Mouse (Mus musculus) neural tube, embryonic 10.5 days (tissue): ENCODE results near the gene Gm10337.
A peak's percentile ranks its signal among the peaks of the same experiment; 100 is the strongest.

Experiments used
- DNase-seq: peaks from one replicate; pipeline ENCODE4 v3.0.0-alpha.2; 2017; ENCODE audit warnings: low spot score; ENCODE audit errors: extremely low spot score

Gene Gm10337

DNA sequence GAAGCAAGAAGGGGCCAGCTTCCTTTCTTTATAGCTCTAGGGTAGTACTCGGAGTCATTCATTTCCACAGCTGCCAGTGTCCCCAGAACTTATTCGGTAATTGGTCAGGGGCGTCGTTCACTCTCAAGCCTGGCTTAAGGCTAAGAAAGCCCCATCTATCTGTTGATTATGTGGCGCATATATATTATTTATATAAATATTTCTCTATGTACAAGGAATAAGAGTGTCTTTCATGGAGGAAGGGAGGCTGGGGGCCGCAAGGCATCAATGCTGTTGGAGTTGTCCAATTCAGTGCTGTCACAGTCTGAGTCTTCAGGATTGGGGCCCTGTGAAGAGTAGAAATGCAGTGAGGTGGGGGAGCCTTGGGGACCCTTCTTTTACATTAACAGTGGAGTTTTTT is 3.7 kb upstream of the Gm10337 start:
- DNase-seq = no peak

DNA sequence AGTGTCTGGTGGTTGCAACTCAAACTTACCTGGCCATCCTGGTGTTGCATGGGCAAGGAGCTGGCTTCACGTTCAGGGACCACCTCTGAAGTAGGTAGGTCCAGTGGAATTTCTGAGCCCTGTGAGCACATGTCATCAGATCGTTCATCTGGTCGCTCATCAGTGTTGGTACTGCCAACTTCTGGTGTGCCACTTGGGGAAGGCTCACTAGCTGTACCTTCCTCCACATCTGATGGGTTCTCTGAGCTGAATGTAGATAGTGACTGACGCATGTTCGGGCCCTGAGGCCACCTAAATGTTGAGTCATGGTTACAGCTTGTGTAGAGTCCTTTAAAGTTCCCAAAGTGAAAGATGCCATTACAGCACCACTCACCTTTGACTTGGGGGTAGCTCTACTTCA is 3.0 kb upstream of the Gm10337 start:
- no peak for DNase-seq

DNA sequence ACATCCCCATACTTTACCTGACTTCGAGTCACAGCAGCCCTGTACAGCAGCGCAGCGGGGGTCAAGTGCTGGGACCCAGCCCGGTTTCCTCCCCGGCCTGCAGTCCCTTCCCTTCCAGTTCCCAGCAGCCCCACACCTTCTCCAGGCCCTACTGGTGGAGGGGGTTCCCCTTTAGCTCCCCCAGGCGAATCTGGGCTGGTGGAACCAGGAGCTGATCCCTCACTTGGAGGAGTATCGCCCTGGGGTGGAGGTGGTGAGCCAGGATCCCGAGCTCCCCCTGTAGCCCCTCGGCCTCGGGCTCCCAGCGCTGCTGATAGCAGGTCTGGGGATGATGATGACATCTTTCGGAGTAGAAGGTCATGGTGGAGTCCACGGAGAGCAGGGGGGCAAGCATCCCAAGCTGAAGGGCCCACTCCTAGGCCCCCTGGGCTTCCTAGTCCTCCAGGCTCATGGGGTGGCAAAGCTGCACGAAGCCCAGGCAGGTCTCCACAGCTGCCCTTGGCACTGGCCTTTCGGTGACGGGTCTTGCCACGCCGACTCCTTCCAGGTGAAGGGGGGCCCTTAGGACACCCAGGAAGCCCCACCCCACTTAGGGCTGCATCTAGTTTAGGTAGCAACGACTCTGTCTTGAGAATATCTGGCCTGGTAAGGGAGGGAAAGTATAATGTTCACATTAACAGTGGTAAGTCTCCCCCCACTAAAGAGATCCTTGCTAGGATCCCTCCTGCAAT is 2.3 kb upstream of the Gm10337 start:
- DNase-seq = no peak

DNA sequence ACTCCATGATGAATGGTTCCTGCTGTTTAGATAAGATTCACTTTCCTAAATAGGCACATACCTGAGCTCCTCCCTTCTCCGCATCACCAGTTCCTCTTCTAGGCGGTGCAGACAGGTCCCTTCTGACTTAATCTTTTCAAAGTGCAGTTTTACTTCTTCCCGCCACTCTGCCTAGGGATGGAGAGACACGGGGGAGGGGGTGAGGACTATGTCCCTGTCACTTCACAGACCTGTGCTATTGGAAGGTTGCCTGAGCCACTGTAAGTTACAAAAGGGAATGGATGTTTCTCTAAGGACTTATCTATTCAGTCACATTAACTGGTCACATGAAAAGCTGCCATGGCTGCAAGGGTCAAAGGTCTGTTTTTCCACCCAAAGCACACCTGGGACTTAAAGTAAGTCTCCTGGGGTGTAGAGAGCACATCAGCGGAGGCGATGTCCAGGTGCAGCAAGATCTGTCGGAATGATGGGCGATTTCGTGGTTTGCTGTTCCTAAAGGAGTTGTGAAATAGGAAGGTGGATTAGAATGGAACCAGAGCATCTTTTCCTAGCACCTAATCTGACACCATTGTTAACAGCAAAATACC is 1.2 kb upstream of the Gm10337 start:
- DNase-seq = no peak

DNA sequence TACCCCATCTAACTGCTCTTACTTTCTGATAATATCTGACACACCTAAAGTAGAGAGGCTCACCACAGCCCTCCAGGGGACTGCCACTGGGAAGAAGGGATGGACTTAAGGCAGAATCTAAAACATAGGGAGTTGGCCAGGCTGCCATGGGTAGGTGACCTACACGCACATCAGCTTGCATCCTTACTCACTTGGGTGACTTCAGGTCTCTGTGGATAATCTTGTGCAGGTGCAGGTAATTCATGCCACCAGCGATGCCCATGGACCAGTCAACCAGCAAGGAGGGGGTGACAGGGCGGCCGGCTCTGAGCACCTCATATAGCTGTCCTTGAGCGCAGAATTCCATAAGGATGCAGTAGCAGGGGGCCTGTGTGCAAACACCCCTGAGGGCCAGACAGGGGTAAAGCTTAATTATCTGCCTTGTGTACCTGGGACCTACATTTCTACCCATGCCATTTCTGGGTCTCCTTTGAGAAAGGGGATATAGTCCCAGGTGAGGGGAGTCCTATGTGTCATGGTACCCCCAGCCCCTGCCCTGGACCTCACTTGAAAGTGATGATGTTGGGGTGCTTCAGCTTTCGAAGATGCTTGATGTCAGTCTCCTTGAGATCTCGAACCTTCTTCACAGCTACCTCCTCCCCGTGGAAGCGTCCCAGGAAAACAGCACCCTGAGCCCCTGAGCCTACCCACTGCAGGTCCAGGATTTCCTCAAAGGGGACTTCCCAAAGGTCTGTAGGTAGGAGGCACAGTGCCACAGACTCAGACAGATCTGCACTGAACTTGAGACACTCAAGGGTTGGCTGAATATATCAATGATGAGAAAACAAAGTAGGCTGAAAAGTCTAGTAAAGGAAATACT is 631 bp downstream of the Gm10337 start:
- DNase-seq = no peak

DNA sequence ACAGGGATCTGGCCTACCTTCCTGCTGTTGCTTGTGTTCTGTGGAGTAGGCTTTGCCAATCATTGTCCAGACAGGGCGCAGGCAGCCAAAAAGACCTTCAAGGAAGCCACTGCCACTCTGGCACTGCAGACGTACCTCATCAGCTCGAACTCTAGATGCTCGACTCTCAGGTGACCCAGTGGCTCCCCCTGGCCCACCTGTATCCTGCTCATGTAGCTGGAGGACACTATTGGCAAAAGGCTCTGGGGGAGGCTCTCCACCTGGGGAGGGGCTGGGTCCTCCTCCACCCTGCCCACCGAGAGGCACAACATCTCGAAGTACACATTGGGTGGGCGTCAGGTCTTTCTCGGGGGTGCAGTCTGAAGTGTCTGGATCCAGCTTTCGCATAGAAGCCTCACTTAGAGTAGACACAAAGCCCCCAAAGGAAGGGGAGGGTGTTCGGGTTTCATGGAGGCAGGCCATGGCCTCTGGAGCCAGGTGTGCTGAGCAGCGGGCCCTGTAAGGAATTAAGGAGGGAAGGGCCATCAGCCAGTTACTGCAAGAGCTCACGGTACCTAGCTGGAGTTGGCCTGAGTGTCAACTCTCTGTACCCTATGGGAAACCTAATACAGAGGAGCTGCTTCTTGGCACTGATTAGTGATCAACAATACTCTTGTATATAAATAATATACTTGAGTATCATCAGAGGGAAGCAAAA is 1.7 kb downstream of the Gm10337 start:
- DNase-seq = no peak

DNA sequence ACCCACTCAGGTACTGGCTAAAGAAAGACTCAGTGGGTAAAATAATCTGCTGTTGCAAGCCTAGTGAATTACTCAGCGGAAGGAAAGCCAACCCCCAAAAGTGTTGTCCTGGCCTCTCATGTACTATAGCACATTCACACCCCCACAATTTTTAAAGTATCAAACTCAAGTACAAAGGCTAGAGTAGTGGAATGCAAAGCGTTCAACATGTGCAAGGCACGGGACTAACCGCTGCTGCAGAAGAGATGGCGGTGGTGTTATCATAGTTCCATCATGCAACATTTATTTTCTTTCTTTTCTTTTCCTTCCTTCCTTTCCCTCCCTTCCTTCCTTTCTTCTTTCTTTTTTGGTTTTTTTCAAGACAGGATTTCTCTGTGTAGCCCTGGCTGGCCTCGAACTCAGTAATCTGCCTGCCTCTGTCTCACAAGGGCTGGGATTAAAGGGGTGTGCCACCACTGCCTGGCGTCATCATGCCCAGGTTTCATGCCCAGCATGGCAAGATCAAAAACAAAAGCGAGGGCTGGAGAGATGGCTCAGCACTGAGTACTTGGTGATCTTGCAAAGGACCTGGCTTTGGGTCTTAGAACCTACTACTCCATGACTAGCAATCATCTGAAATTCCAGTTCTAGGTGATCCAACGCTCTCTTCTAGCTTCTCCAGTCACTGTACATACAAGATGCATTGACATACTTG is 2.4 kb downstream of the Gm10337 start:
- DNase-seq = no peak

DNA sequence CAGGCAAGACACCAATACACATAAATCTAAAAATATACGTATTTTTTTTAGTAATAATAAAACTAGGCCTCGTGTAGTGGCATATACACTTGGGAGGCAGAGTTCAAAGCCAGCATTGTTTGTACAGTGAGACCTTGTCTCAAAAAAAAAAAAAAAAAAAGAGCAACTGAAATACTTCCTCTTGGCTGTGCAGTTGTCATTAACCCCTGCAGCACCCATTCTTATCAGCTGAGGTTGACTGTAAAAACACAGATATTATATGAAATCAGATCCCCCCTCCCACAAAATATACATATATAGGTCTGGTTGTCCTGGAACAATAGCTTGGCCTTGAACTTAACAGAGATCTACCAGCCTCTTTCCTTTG is 2.9 kb downstream of the Gm10337 start:
- DNase-seq = no peak

DNA sequence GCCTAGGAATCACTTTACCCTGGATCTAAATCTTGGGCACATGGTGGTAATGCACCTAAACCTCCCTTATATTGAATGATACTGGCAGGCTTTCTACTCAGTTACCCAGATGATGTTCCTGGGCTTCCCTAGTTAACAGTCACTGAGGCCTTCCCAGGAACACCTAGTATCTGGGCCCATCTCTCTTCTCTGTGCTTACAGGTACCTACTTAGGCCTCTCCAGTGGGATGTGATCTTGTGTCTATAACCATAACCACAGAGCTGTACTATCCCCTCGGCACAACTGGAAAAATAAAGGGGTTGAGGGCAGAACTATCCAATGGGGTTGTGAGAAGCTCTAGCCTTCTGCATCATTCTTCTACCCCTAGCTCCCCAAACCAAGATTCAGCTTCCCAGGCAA is 3.3 kb downstream of the Gm10337 start:
- DNase-seq = no peak

DNA sequence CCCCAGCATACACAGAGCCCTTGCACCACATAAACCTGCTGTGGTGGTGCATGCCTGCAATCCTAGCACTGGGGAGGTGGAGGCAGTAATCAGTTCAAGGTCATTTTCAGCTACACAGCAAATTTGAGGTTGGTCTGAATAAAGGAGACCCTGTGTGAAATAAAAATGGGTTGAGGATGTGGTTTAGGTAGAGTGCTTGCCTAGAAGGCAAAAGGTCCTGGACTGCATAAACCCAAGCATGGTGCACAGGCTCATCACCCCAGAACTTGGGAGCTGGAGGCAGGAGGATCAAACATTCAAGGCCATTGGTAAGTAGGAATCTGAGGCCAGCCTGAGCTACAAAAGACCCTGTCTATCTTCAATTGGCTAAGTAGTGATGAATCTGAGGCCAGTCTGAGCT is 4.0 kb downstream of the Gm10337 start:
- DNase-seq = no peak

DNA sequence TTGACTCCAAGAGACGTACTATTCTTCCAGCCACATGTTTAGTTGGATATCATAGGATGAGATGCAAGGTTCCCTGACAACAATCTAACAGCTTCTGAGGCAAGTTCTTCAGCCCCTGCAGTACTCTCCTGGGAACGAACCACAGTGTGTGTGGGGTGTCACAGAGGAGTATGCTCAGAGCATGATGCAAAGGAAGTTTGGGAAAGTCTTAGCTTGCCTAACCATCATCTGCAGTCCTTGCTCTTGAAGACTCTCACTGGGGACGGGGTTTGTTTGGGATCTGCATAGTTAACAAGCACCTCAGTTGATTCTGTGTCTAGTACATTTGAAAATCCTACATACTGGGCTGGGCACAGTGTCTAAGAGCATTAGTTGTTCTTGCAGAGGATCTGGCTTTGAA is 4.8 kb downstream of the Gm10337 start:
- DNase-seq = no peak

DNA sequence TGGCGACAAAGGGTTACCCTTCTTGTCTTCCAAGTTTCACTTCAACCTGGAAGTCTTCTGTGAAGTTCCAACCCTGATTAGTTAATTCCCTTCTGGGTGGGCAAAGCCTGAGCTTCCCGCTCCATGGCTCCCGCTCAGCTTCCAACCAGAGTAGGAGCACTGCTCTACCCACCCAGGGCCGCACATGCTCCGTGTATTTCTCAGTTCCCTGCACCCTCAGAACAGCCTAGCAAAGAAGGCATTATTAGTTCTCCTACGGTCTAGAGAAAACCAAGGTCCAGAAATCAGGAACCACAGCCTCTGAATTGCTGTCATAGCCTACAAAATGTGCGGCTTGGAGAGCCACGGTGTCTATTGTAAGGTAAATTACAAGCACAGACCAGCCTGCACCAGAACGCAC is 6.6 kb downstream of the Gm10337 start:
- no peak for DNase-seq

DNA sequence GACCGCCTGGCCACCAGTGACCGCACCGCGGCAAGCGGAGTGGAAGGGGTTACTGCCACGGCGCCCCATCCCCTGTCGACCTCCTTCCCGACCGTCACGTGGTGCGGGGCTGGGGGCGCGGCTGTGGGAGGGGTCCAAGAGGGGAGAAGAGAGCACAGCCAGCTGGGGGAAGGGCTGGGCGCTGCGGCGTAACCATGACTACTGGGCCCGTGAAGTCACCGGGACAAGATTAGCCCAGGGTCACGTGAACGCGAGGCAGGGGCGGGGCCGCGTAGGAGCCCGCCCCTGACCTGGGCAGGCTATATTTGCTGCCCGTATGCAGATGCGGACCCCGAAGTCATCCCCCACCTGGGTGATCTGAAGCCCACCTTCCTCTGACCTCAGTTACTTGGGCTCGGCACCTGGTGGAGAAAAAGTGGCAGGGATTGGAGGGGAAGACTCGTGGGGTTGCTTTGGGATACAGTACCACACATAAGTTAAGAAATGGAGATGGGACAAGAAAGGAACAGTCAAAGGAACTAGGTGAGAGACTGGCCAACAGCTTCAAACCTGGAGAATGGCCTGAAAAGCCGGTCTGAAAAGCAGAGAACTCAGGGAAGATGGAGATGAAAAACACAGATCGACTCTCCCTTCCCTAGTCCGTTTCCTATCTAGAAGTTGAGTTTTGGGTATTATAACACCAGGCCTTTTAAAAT is 7.2 kb downstream of the Gm10337 start:
- peak; percentile 96 for DNase-seq

DNA sequence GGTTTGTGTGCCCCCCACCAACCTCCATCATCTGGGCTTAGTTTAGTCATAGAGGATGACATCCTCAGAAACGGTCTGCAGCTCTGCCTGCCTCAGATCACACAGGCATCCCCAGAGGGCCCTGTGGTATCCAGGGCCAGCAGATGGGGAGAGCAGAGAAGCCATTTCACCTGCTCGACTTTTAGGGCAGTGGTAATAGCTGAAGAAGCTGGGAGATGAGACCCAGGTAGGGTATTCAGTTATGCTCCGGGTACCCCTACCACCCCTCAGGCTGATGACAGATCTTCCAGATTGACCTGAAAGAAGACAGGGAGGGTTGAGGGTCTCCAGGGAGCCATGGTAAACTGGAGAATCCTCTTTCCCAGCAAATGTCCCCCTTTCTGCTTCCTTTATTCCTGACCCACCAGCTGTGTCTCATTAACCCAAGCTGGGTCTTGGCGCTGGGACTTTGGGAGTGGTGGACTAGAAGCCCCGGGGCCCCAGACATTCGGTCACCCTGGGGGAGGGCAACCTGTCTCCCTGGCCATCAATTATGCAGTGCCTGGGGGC is 7.8 kb downstream of the Gm10337 start:
- peak; percentile 57 for DNase-seq

DNA sequence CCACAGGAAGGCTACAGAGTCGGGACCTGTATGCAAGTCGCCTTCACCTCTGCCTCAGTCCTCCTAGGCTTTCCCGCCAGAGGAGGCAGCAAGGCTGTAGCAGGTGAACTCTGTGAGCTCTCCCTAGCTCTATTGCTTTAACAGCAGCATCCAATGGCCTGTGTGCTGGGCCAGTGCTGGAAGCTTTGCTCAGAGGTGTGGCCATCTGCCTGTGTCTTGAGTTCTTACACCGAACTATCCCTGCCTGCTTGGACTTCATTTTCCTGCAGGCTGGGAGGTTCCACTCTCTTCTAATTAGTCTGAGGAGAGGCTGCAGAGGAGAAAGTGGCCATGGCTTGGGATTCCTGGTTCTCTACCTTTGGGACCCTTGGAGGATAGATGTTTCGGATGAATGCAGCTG is 8.5 kb downstream of the Gm10337 start:
- no peak for DNase-seq

DNA sequence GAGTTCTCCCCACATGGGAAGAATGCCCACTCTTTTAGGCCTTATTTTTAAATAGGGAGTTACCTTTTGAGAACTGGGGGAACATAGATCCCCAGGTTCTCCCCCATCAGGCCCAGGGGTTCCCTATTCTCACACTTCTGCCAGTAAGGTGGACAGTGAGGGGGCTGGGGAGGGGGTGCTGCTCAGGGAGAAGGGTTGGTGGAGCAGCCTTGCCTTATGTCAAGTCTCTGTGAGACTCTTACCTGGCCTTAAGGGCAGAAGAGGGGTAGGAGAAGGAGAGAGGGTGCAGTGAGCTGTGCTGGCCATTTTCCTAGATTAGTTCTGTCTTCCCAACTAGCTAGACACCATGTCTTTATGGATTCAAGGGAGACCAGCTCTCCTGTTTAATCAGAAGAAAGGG is 8.9 kb downstream of the Gm10337 start:
- no peak for DNase-seq

DNA sequence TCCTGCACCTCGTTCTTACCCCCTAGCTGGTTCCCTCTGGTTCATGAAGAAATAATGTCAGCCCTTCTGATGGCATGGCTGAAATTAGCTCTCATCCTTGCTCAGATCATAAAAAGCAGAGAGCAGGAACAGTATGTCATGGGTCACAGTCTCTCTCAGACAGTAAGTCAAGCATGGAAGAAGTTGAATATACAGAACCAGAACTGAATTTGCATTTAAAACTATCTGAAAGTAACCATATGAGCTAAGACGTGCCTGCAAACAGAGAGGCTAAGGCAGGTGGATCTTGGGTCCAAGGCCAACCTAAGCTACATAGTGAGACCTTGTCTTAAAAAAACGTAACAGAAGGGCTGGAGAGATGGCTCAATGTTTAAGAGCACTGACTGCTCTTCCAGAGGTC is 9.5 kb downstream of the Gm10337 start:
- DNase-seq = no peak

DNA sequence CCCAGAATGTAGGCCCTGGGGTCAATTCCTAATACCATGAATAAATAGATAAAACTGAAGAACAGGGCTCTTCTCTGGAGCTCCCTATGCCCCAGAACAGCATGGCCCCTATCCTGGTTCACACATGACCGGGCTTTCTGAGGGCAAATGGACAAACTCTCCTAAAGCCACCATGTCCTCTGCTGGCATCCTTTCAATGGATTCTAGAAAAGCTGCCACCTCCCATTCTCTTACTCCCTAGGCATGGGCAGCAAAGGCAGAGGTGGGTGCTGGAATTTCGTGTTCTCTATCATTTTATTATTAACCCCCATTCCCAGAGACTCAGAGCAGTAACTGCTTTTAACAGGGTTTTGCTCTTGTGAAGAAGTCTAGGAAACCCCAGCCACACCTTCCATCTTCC is 11.7 kb downstream of the Gm10337 start:
- no peak for DNase-seq

DNA sequence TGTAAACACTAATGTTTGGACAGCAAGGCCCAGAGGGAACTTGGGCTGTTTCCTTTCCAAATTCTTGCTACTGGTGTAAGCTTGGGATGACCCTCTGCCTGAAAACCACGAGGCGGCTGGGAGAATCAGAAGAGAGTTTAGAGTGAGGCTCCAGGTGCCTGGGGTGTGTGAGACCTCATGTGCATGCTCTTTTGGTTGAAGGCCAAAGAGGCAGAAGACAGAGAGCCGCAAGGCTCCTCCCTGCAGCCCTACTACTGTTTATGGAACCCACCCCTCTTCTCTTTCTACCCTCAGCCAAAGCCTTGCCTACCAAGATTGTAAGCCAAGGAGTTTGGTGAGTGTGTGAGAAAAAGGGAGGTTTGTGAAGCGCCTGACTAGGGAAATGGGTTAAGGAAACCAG is 12.3 kb downstream of the Gm10337 start:
- DNase-seq = no peak

DNA sequence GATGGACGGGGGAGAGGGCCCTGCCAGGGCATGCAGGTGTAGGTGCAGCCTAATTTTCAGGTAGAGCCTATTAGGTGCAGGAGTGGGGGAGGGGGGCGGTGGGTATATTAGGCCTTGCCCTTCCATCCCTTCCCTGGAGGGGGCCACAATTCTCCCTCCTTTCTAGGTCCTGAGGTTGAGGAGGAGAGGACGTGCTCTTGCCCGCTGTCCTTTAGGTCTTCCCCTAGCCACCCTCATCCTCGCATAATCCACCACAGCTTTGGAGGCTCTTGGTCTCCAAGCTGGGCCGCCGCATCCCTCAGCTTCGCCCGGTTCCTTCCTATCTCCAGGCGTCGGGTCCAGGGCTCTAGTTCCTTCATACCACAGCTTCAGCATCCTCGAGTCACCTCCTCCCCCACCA is 12.8 kb downstream of the Gm10337 start:
- DNase-seq = no peak
